Mouse (Mus musculus) forebrain, embryonic 11.5 days (tissue): Measurements from ENCODE around the gene Mrpl51. TPM values are rescaled to one million over a fixed set of nuclear protein-coding genes. Genes with fewer than 3 reads are reported as not detected.
A peak's percentile ranks its signal among the peaks of the same experiment; 100 is the strongest.
"Not testable (repeated sequence)": the region's sequence is repeated elsewhere in the genome, so short reads cannot be mapped to it uniquely, and the experiment has no call there.

ENCODE experiments used
- ATAC-seq: fragments of 200-750 bp; cut with Nextera tagmentation; replicated peaks from 2 replicates; pipeline ENCODE4 v1.8.0; 2017; ENCODE audit warnings: moderate TSS enrichment; ENCODE audit not compliant: low FRiP score
- DNase-seq: peaks from one replicate; pipeline ENCODE4 v3.0.0-alpha.2; 2017; ENCODE audit warnings: low spot score
- H3K27ac ChIP-seq: fragments of 300-500 bp; sonication (generic); 2 replicates; pipeline ENCODE4 v1.5.1; 2014; ENCODE audit warnings: low read depth, low read length
- H3K27me3 ChIP-seq: fragments of 300-500 bp; sonication (generic); 2 replicates; pipeline ENCODE4 v1.6.1; 2014; ENCODE audit warnings: mild to moderate bottlenecking, low read length, mixed read lengths; ENCODE audit not compliant: control insufficient read depth, insufficient read depth
- H3K36me3 ChIP-seq: fragments of 300-500 bp; sonication (generic); 2 replicates; pipeline ENCODE4 v1.6.1; 2014; ENCODE audit warnings: mild to moderate bottlenecking, low read length, moderate library complexity, mixed read lengths; ENCODE audit not compliant: control insufficient read depth, insufficient read depth
- H3K4me1 ChIP-seq: fragments of 300-500 bp; sonication (generic); replicated peaks from 2 replicates; pipeline ENCODE4 v1.6.1; 2014; ENCODE audit warnings: low read length, mixed read lengths; ENCODE audit not compliant: control insufficient read depth, insufficient read depth
- H3K4me2 ChIP-seq: fragments of 300-500 bp; sonication (generic); 2 replicates; pipeline ENCODE4 v1.6.1; 2014; ENCODE audit warnings: low read depth, mild to moderate bottlenecking, low read length, moderate library complexity, mixed read lengths; ENCODE audit not compliant: severe bottlenecking
- H3K4me3 ChIP-seq: fragments of 300-500 bp; sonication (generic); 2 replicates; pipeline ENCODE4 v1.5.1; 2014; ENCODE audit warnings: low read depth, low read length
- H3K9ac ChIP-seq: fragments of 300-500 bp; sonication (generic); 2 replicates; pipeline ENCODE4 v1.6.1; 2014; ENCODE audit warnings: low read length
- H3K9me3 ChIP-seq: fragments of 300-500 bp; sonication (generic); 2 replicates; pipeline ENCODE4 v1.6.1; 2016; ENCODE audit warnings: low read length, mixed read lengths; ENCODE audit not compliant: control insufficient read depth
- WGBS: fragments of 180-500 bp; shearing (Covaris S2); extraction: QIAGEN DNeasy Blood & Tissue Kit; methylation state at CpG from one replicate; pipeline ENCODE4 v1.1.7; 2014; 5-methylcytosine and 5-hydroxymethylcytosine counted together
- polyA plus RNA-seq: library from polyadenylated mRNA; unstranded; fragments of >200 nt; fragmentation: Nextera tagmentation; extraction: Ambion mirVana; gene quantifications from 2 replicates; pipeline ENCODE4 v1.2.1, GENCODE M21; 2014

Gene Mrpl51
- polyA plus RNA-seq, 1 experiment from 2014 or later, result 195 TPM

- not testable (repeated sequence) for H3K9me3 ChIP-seq, DNase-seq, H3K27me3 ChIP-seq, H3K4me3 ChIP-seq, H3K36me3 ChIP-seq, H3K27ac ChIP-seq, ATAC-seq, H3K9ac ChIP-seq
- WGBS, result 77% methylated on average over 9 of the region's 16 CpGs
- Histone ChIP-seq H3K4me1 (peaks cover 26% of the 10 kb centered on the region), H3K4me2 (0 out of 2 replicates have a peak overlapping the region, but pooled peaks have one; percentile 31)
These were observed 28.8 kb upstream of the Mrpl51 start for GRCm38 (mm10) chr6:125162615-125163305.

- no peaks in the 10 kb centered on the region for H3K9me3 ChIP-seq
- ATAC-seq (no peak), DNase-seq (peak; percentile 71)
- H3K4me1 ChIP-seq, result peaks cover 26% of the 10 kb centered on the region
- H3K9ac ChIP-seq, result peak overlapping the region; percentile 99
- peak overlapping the region; percentile 88 for H3K27ac ChIP-seq
- peak overlapping the region; percentile 96 for H3K4me3 ChIP-seq
- WGBS, result 4% methylated on average over 20 of the region's 20 CpGs
- H3K4me2 ChIP-seq, result peak overlapping the region; percentile 76
- no peaks in the 10 kb centered on the region for H3K27me3 ChIP-seq
- peaks cover 8% of the 10 kb centered on the region; the same call in 1 of the 2 replicates for H3K36me3 ChIP-seq
These were observed 27.6 kb upstream of the Mrpl51 start for GRCm38 (mm10) chr6:125163801-125164657.

GRCm38 (mm10) chr6:125164672-125165327 is 26.8 kb upstream of the Mrpl51 start:
- under 1% methylated on average over 39 of the region's 39 CpGs for WGBS
- Histone ChIP-seq H3K4me3 (peak overlapping the region; percentile 96), H3K27ac (peak overlapping the region; percentile 88), H3K9ac (peak overlapping the region; percentile 99), H3K9me3 (no peaks in the 10 kb centered on the region), H3K4me1 (peaks cover 26% of the 10 kb centered on the region), H3K4me2 (peak overlapping the region; percentile 76), H3K36me3 (peaks cover 12% of the 10 kb centered on the region), H3K27me3 (no peaks in the 10 kb centered on the region)
- DNase-seq, result peak; percentile 90
- ATAC-seq, result peak; percentile 40

GRCm38 (mm10) chr6:125165328-125165891 is 26.2 kb upstream of the Mrpl51 start:
- Histone ChIP-seq H3K4me1 (peaks cover 26% of the 10 kb centered on the region), H3K9ac (peak overlapping the region; percentile 99), H3K4me2 (peak overlapping the region; percentile 76), H3K36me3 (peaks cover 18% of the 10 kb centered on the region), H3K27me3 (no peaks in the 10 kb centered on the region), H3K9me3 (no peaks in the 10 kb centered on the region), H3K4me3 (peak overlapping the region; percentile 96), H3K27ac (peak overlapping the region; percentile 88)
- DNase-seq, result peak; percentile 99
- ATAC-seq, result peak; percentile 91
- under 1% methylated on average over 36 of the region's 36 CpGs for WGBS

- peak within 1 kb of the TSS; percentile 96 for H3K4me3 ChIP-seq
- H3K36me3 ChIP-seq, result peaks cover 24% of the 10 kb centered on the region
- H3K4me1 ChIP-seq, result peaks cover 26% of the 10 kb centered on the region
- ATAC-seq (peak; percentile 28), DNase-seq (peak; percentile 86)
- H3K4me2 ChIP-seq, result peak within 1 kb of the TSS; percentile 76
- H3K9ac ChIP-seq, result peak within 1 kb of the TSS; percentile 99
- WGBS, result 0% methylated on average over 17 of the region's 18 CpGs
- H3K9me3 ChIP-seq, result no peaks in the 10 kb centered on the region
- no peaks in the 10 kb centered on the region for H3K27me3 ChIP-seq
- peak within 1 kb of the TSS; percentile 88 for H3K27ac ChIP-seq
These were observed 25.4 kb upstream of the Mrpl51 start, which contains the start of gene Gapdh for GRCm38 (mm10) chr6:125166051-125166751. Gene Gapdh, minus strand, starts transcription at chr6:125166467.

- ATAC-seq, result no peak
These were observed 24.5 kb upstream of the Mrpl51 start for GRCm38 (mm10) chr6:125166861-125167650.

GRCm38 (mm10) chr6:125168086-125168485 is 23.5 kb upstream of the Mrpl51 start:
- Histone ChIP-seq H3K4me3 (no peak overlapping the region), H3K27ac (peak overlapping the region; percentile 88; the same call in 1 of the 2 replicates), H3K36me3 (peaks cover 37% of the 10 kb centered on the region), H3K4me1 (peaks cover 25% of the 10 kb centered on the region), H3K9ac (no peak overlapping the region), H3K9me3 (no peaks in the 10 kb centered on the region), H3K4me2 (no peak overlapping the region), H3K27me3 (no peaks in the 10 kb centered on the region)
- ATAC-seq, result no peak
- no peak for DNase-seq
- WGBS, result 92% methylated on average over 14 of the region's 14 CpGs

More at GRCm38 (mm10) chr6:125166861-125167650, 24.5 kb upstream of the Mrpl51 start:
- DNase-seq, result peak; percentile 75
- peak overlapping the region; percentile 76 for H3K4me2 ChIP-seq
- H3K9ac ChIP-seq, result peak overlapping the region; percentile 99
- WGBS, result 15% methylated on average over 10 of the region's 10 CpGs
- no peaks in the 10 kb centered on the region for H3K27me3 ChIP-seq
- H3K27ac ChIP-seq, result peak overlapping the region; percentile 88
- peaks cover 29% of the 10 kb centered on the region for H3K36me3 ChIP-seq
- peaks cover 26% of the 10 kb centered on the region for H3K4me1 ChIP-seq
- no peaks in the 10 kb centered on the region for H3K9me3 ChIP-seq
- peak overlapping the region; percentile 96; the same call in 1 of the 2 replicates for H3K4me3 ChIP-seq
